Mouse (Mus musculus) intestine, postnatal 0 days (tissue): ENCODE results near the gene Ociad1. TPM values are rescaled to one million over a fixed set of nuclear protein-coding genes. Genes with fewer than 3 reads are reported as not detected.

Source experiments
- ATAC-seq: fragments of 200-750 bp; cut with Nextera tagmentation; 2 replicates; pipeline ENCODE4 v1.8.0; 2017; ENCODE audit warnings: mild to moderate bottlenecking, moderate TSS enrichment, moderate library complexity
- H3K27ac ChIP-seq: fragments of 300-500 bp; sonication (generic); 2 replicates; pipeline ENCODE4 v1.5.1; 2014; ENCODE audit warnings: mild to moderate bottlenecking, low read depth, low read length, moderate library complexity
- H3K27me3 ChIP-seq: fragments of 300-500 bp; sonication (generic); replicated peaks from 2 replicates; pipeline ENCODE4 v1.6.1; 2014; ENCODE audit warnings: low read length, mixed read lengths; ENCODE audit not compliant: control insufficient read depth, insufficient read depth
- H3K36me3 ChIP-seq: fragments of 300-500 bp; sonication (generic); 2 replicates; pipeline ENCODE4 v1.6.1; 2014; ENCODE audit warnings: mild to moderate bottlenecking, moderate library complexity; ENCODE audit not compliant: control insufficient read depth, insufficient read depth
- H3K4me1 ChIP-seq: fragments of 300-500 bp; sonication (generic); replicated peaks from 2 replicates; pipeline ENCODE4 v1.6.1; 2014; ENCODE audit warnings: antibody characterized with exemption, low read length, mixed read lengths; ENCODE audit not compliant: control insufficient read depth, insufficient read depth
- H3K4me2 ChIP-seq: fragments of 300-500 bp; sonication (generic); replicated peaks from 2 replicates; pipeline ENCODE4 v1.6.1; 2014; ENCODE audit warnings: low read depth, mild to moderate bottlenecking, moderate library complexity
- H3K4me3 ChIP-seq: fragments of 300-500 bp; sonication (generic); 2 replicates; pipeline ENCODE4 v1.5.1; 2014; ENCODE audit warnings: low read depth, low read length
- H3K9ac ChIP-seq: fragments of 300-500 bp; sonication (generic); 2 replicates; pipeline ENCODE4 v1.6.1; 2014; ENCODE audit warnings: mild to moderate bottlenecking, low read depth, low read length
- H3K9me3 ChIP-seq: fragments of 300-500 bp; sonication (generic); 2 replicates; pipeline ENCODE4 v1.6.1; 2016; ENCODE audit warnings: mixed run types; ENCODE audit not compliant: control insufficient read depth
- CTCF ChIP-seq: sonication (generic); IDR thresholded peaks from 2 replicates; pipeline ENCODE4 v1.5.1; 2016; ENCODE audit warnings: low read depth, mild to moderate bottlenecking, control low read depth, antibody characterized with exemption, moderate library complexity
- WGBS: fragments of 180-500 bp; shearing (Covaris S2); extraction: QIAGEN DNeasy Blood & Tissue Kit; methylation state at CpG from one replicate; pipeline ENCODE4 v1.1.7; 2014; 5-methylcytosine and 5-hydroxymethylcytosine counted together
- polyA plus RNA-seq: library from polyadenylated mRNA; unstranded; fragments of >200 nt; fragmentation: Nextera tagmentation; extraction: Ambion mirVana; gene quantifications from 2 replicates; pipeline ENCODE4 v1.2.1, GENCODE M21; 2015

Gene Ociad1
- 153 and 156 TPM in 2 replicates for polyA plus RNA-seq

DNA sequence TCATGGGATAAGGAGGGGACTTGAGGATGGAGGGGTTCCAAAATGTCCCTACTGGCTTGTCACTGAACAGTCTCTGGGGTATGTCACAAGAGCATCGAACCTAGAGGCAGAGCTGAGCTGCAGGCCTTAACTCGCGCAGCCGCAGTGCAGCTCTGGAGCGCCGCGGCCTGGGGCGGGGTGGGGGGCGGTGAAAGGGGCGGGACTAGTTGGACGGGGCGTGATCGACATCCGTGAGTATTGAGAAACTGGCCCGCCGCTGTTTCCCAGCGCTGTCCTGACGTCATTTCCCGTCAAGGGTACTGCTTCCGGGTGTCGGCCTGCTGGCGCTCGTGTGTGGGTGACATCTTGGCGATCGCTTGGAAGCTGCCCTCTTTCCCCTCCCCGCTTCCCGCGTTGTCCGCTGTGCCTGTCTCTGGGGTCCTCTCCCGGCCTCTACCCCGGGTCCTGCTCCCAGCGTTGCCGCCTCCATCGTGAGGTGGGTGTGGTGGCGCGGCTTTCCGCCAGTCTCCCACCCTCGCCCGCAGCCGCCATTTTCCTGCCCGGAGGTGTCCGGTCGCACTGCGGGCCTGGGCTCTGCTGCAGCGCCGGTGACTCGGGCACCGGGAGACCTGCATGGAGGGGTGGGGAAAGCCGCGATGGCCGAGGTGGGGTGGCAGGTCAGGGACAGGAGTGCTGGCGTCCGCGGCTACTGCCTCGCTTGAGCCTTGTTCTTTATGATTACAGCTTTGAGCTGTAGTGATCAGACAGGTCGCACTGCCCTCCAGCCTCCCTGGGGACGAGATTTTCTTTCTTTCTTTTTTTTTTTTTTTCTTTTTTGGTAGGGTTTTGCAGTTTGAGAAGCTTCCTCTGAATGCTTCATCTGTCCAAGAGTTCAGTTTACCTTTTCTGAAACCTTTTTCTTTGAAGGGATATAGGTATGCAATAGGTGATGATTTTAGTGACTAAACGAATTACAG is at the start of gene Ociad1:
Gene Ociad1 (plus strand): TSS at position 283 of the 956 bp plus-strand sequence.
- Histone ChIP-seq H3K4me1 (0 out of 2 replicates have a peak, but pooled peaks cover 2% of the 10 kb centered on the region), H3K27me3 (no peaks in the 10 kb centered on the region), H3K27ac (peak within 1 kb of the TSS; percentile 95), H3K36me3 (peaks cover 14% of the 10 kb centered on the region), H3K9ac (peak within 1 kb of the TSS; percentile 97), H3K4me3 (peak within 1 kb of the TSS; percentile 98), H3K9me3 (no peaks in the 10 kb centered on the region), H3K4me2 (peak within 1 kb of the TSS; percentile 70)
- peak; percentile 99 for ATAC-seq
- no peak for TF ChIP-seq CTCF
- under 1% methylated on average over 52 of the region's 58 CpGs for WGBS

DNA sequence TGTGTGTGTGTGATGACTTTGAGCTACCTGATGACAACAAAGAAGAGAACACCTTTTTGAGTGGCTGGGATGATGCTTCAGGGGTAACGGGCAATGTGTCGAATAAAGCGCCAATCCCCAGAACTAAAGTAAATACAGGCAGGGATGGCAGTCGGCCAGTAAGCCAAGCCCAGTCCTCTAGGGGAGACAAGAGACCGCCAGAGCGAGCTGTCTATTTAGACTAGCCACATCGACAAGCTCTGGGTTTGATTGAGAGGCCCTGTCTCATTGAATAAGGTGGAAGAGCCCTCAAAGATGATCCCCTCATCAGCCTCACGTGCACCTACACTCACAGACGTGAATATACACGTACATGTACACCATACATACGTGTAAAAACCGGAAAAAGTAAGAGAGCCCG is 48.2 kb upstream of the Ociad1 start:
- WGBS: 59% methylated on average over 13 of the region's 13 CpGs
- Histone ChIP-seq H3K4me3 (no peak overlapping the region), H3K36me3 (no peaks in the 10 kb centered on the region), H3K9me3 (no peaks in the 10 kb centered on the region), H3K9ac (no peak overlapping the region), H3K27me3 (no peaks in the 10 kb centered on the region), H3K4me1 (no peaks in the 10 kb centered on the region; the same call in 1 of the 2 replicates), H3K27ac (no peak overlapping the region), H3K4me2 (no peak overlapping the region)
- ATAC-seq: no peak
- TF ChIP-seq CTCF: peak; percentile 16

DNA sequence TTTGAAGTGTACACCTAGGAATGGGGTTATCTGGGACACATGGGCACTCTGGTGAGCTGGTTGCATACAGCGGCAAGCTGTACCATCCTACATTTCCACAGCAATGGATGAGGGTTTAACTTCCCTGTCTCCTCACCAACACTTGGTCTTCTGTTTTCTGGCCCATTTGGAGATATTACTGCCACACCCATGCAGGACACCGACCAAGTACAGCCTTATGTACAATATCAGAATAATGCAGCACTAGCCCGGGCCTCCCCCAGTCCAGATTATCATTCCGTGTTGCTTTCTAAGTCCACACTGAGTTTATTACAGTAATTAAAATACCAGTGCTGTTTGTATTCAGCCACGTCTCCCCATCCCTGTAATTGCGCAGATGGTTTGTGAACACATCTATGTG is 46.2 kb upstream of the Ociad1 start:
- Histone ChIP-seq H3K9me3 (no peaks in the 10 kb centered on the region), H3K4me1 (no peaks in the 10 kb centered on the region; the same call in 1 of the 2 replicates), H3K27ac (no peak overlapping the region), H3K36me3 (no peaks in the 10 kb centered on the region), H3K4me3 (no peak overlapping the region), H3K27me3 (no peaks in the 10 kb centered on the region), H3K9ac (no peak overlapping the region), H3K4me2 (no peak overlapping the region)
- no peak for ATAC-seq
- 50% methylated on average over 6 of the region's 6 CpGs for WGBS
- TF ChIP-seq CTCF: no peak

DNA sequence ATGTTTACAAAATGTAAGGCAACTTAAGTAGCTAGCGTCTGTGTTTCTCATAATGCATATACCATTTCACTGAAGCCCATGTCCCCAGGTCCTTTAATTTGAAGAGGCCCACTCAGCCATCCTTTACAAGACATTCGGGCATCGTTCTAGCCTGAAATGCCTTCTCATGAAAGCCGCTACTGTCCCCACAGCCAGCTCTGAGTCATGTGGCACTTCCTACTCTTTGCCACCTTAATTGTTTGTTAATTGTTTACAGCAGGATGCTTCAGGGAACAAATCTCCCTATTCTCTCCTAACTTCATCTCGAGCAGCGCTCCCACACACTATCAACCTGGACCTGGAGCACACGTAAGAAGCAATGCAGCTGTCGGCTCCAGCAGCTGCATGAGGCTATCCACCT is 44.4 kb upstream of the Ociad1 start:
- WGBS: 80% methylated on average over 8 of the region's 8 CpGs
- no peak for ATAC-seq
- no peak overlapping the region for H3K27ac ChIP-seq
- no peaks in the 10 kb centered on the region; the same call in 1 of the 2 replicates for H3K4me1 ChIP-seq
- TF ChIP-seq CTCF: no peak
- H3K9ac ChIP-seq: no peak overlapping the region
- no peaks in the 10 kb centered on the region for H3K36me3 ChIP-seq
- H3K4me3 ChIP-seq: no peak overlapping the region
- no peaks in the 10 kb centered on the region for H3K27me3 ChIP-seq
- no peaks in the 10 kb centered on the region for H3K9me3 ChIP-seq
- no peak overlapping the region for H3K4me2 ChIP-seq

DNA sequence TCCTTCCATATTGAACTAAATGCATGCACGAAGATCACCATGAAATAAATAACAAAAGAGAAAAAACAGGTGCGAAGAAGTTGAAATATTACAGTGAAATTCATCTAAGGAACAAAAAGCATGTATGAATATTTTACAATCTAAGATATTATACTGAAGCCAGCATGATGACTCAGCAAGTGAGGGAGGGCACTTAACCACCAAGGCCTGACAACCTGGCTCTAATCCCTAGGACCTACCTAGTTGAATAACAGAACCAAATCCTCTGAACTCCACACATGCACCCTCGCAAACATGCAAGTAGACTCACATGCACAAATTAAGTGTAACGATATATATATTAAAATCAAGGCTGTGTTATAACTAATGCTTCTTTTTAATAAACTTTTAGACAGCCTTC is 43.2 kb upstream of the Ociad1 start:
- no peak for TF ChIP-seq CTCF
- Histone ChIP-seq H3K36me3 (no peaks in the 10 kb centered on the region), H3K9me3 (no peaks in the 10 kb centered on the region), H3K27me3 (no peaks in the 10 kb centered on the region), H3K9ac (no peak overlapping the region), H3K27ac (no peak overlapping the region), H3K4me3 (no peak overlapping the region), H3K4me1 (no peaks in the 10 kb centered on the region; the same call in 1 of the 2 replicates), H3K4me2 (no peak overlapping the region)
- no peak for ATAC-seq
- WGBS: 95% methylated on average over 4 of the region's 4 CpGs

DNA sequence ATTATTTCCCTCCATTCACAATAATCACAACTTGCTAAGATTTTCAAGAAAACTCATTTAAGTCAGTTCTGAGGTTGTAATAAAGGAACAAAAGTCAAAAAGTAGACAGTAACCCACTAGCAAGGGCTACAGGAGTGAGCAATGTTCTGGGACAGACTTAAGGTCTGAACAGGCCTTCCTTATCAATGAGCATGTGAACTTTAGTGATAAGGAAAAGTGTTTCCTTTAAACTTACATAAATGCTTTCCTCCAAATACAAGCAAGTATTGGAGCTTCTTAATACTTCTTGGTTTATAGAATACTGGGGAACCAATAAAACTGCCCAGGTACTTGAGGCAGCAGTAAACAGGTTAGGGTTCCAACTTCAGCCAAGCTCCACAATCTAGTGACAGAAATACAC is 39.8 kb upstream of the Ociad1 start:
- ATAC-seq: no peak
- no peak for TF ChIP-seq CTCF

More for the DNA sequence above, 39.8 kb upstream of the Ociad1 start:
- Histone ChIP-seq H3K4me2 (no peak overlapping the region), H3K9me3 (no peaks in the 10 kb centered on the region), H3K4me3 (no peak overlapping the region), H3K36me3 (no peaks in the 10 kb centered on the region), H3K4me1 (no peaks in the 10 kb centered on the region), H3K27me3 (no peaks in the 10 kb centered on the region), H3K27ac (no peak overlapping the region), H3K9ac (no peak overlapping the region)
